Mouse (Mus musculus) heart, adult 2 months (tissue): ENCODE results near the gene Sema3a.
A peak's percentile ranks its signal among the peaks of the same experiment; 100 is the strongest.

Experiments
- CTCF ChIP-seq: fragments of 200-600 bp; IDR thresholded peaks from 2 replicates; pipeline ENCODE4 v1.8.1; 2022; ENCODE audit warnings: antibody characterized with exemption, mild to moderate bottlenecking, moderate library complexity
- EP300 ChIP-seq: fragments of 200-500 bp; IDR thresholded peaks from 2 replicates; pipeline ENCODE4 v1.6.1; 2011; ENCODE audit warnings: low read depth, low read length, control low read depth; ENCODE audit not compliant: insufficient read depth
- POLR2A ChIP-seq: fragments of 200-500 bp; IDR thresholded peaks from 2 replicates; pipeline ENCODE4 v1.6.1; 2011; ENCODE audit warnings: mild to moderate bottlenecking, low read depth, low read length, control low read depth; ENCODE audit not compliant: insufficient read depth

GRCm38 (mm10) chr5:13405432-13405831, 280.2 kb downstream of the Sema3a start:
- TF ChIP-seq CTCF (peak; percentile 80), POLR2A (no peak), EP300 (no peak)
